Mouse (Mus musculus): ENCODE data around the gene Adgrl2. TPM values are rescaled to one million over a fixed set of nuclear protein-coding genes. Genes with fewer than 3 reads are reported as not detected.

The Adgrl2 gene
- total RNA-seq, 4 experiments from 2014 or later = 98.0 to 109 (median 107) TPM

- DNase-seq (ENCODE audit: low spot score in 2 of 2) = peak; percentile 50 to 70
These were observed 67.7 kb downstream of the Adgrl2 start for GRCm38 (mm10) chr3:148922618-148923095.

- DNase-seq (ENCODE audit: low spot score in 2 of 2) = no peak
These were observed 68.3 kb downstream of the Adgrl2 start for GRCm38 (mm10) chr3:148921966-148922587.

DNA sequence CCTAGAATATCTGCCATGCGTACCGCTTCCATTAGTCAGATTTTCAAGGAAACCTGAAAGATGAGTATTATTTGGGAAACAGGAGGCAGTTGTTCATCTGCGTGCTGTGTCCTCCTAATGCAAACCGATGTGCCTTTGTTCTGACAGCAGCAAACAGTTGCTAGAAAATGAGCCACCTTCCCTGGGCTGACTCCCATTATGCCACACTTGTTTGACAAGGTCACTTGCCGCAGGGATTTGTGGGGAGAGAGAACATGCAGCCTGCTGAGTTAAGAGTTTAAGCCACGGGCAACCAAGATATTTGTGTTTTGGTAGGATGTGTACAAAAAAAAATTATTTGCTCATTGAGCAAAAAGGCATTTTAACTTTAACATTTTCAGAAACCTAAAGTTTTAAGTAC is 69.5 kb downstream of the Adgrl2 start:
- no peak for DNase-seq (ENCODE audit: low spot score in 2 of 2)

GRCm38 (mm10) chr3:148918425-148918824 is 71.9 kb downstream of the Adgrl2 start:
- no peak for DNase-seq (ENCODE audit: low spot score in 2 of 2)

GRCm38 (mm10) chr3:148917837-148918236 is 72.5 kb downstream of the Adgrl2 start:
- no peak for DNase-seq (ENCODE audit: low spot score in 2 of 2)

DNA sequence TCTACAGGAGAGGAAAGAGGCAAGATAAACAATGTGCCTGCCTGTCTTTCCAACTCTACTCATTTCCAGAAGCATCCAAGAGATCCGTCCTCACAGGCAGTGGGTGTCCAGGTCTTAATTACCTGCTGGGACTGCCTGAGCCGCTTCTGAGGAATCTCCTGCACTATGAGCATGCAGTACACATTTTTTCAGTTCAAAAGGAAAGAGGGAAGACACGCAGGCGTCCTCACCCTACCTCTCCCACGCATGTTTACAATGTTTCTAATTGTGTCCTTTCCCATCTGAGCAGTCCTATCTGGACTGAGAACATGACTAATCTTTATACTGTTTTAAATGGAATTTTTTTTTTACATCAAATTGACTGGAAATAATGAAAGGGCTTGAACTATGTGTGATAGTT is 74.1 kb downstream of the Adgrl2 start:
- peak in 1 of 2 experiments; percentile 29 for DNase-seq (ENCODE audit: low spot score in 2 of 2)

DNA sequence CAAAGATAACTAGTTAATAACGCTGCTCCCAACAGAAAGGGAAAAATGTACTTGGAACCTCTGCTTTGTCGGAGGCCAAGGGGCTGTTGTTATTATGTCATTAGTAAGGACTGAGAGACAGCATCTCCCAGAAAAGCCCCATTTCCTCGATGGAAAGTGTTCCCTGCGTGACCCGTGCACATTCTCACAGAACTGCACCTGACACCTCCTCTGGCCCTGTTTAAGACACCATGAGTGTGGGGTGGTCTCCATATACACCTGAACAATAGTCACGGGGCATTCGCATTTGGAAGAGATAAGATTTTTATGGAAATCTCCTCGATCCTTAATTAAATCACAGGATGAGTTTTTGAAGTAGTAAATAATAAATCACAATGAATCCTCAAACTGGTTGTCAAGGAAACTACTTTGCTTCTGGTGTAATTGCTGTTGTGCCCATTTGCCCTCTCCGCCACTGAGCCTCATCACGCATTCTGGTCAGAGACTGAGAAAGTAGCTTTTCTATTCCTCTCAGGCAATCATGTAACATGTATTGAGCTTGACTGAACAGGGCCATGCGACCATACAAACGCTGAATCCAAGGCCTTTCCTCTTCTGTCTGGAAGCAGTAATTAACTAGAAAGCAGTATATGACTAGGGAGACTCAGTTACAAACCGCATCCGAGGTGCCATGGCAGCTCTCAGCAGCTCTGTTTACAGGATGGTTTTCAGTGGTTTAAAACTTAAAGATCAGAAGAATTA is 77.2 kb downstream of the Adgrl2 start:
- no peak for DNase-seq (ENCODE audit: low spot score in 2 of 2)

DNA sequence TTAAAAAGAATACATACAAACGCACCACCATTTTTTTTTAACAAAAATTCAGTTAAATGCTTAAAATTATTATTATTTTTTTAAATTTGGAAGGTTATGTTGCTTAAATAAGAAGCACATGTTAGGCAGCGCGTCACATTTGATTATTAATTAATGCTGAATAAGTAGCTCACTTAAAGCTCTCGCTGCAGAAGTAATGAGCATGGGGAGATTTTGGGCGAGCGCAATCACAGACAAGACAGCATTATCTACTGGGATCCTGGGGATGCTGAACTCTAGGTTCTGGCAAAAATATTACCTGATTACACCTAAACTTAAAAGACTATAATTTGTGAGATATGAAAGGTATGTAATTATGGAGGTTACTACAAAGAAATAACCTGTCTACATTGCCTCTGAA is 77.8 kb downstream of the Adgrl2 start:
- DNase-seq (ENCODE audit: low spot score in 2 of 2) = no peak

- no peak for DNase-seq (ENCODE audit: low spot score in 2 of 2)
These were observed 82.5 kb downstream of the Adgrl2 start for GRCm38 (mm10) chr3:148907873-148908272.

DNA sequence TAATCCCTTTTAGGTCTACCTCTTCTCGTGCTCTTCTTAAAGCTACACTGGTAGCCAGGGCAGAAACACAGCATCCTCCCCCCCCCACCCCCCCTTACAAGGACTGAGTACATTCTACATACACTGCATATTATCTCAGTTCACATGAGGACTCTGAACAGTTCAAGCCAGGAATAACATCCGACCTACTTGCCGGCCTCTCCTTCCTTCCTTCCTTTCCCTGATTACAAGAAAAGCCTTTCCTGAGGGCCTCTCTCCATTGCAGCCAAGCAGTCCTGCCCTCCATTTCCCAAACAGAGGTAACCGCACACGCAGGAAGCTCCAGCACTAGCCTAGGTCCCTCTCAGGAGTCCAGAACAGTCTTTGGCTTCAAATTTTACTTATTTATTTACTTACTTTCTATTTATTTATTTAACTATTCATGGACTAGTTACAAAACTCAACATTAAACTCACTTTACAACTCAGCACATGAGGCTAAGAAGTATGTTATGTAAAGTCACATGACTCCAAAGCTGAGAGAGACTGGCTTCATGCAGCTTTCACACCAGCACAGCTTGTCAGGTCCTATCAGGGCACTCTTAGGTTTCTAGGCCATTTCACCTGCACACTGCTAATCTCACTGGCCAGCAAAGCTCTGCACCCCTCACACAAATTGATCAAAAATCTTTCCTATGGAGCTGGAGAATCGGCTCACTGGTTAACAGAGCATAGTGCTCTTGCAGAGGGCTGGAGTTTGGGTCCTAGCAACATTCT is 83.2 kb downstream of the Adgrl2 start:
- DNase-seq (ENCODE audit: low spot score in 2 of 2) = no peak

DNA sequence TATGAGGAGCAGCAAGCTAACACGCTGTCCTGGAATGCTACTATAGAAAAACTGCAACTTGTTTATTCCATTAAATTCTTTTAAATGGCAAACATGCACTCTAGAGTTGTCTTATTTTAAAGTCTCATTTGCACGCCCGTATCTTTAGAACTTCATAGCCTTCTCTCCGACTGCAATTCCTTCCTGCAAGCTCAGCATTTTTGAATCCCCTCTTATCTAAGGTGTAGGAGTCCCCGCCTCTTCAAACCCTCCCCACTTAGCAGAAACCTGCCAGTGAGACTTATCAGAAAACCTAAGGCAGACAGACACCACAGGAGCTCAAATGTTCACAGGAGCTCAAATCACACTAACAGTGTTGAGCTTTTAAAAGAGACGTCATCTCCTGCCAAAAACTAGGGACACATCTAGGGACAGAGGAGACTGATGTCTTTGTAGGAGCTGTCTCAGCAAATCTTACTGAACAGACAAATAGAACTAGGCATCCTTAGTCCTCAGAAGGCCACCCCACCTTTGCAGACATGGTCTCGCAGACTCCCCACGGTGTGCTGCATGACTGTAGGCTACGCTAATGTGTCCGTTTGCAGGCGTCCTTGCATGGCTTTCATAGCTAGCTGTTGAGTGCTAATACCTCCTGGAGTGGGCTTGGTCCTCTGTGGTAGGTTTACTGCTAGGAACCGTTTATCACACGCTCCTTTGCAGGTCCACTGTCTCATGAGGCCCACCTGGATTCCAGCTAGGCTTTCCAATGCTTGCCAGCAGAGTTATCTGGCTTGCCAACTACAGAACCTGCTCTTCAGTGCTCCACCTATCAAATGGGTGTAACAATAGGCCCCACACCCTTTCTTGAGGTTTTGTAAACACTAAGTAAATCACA is 84.2 kb downstream of the Adgrl2 start:
- DNase-seq (ENCODE audit: low spot score in 2 of 2) = no peak

DNA sequence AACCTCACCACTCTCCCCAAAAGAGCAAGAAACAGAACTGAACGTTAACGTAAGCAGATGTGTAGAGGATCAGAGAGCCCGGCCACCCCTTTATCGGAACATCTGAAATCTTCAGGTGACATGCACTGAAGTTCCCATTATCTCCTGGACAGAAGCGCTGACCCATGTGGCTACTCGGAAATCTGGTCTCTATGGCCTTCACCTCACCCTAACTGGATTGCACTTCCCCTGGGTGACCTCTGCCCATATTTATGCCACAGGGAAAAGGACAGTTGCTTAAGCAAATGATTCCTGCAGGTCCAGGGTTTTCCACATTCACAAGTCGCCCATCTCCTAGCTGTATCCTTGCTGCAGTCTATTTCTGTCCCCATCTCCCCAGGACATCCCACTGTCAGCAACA is 84.9 kb downstream of the Adgrl2 start:
- no peak for DNase-seq (ENCODE audit: low spot score in 2 of 2)

DNA sequence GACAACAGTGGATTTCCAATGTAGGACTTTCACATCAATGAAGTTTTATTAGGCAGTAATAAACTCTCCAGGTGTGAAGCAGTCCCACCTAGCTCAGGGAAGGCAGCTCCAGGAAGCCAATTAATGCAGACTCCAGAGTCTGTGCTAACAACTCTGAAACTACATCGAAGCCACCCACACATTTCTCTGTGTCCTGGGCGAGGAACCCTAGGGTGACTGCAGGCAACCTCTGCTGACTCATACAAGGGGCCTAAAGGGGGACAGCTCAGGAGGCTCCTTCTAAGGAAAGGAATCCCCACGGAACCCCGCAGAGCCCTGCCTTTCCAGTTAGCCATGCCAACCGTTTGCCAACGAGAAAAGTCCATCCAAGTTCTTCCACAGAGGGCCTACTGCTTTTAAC is 90.5 kb downstream of the Adgrl2 start:
- DNase-seq (ENCODE audit: low spot score in 2 of 2) = no peak

DNA sequence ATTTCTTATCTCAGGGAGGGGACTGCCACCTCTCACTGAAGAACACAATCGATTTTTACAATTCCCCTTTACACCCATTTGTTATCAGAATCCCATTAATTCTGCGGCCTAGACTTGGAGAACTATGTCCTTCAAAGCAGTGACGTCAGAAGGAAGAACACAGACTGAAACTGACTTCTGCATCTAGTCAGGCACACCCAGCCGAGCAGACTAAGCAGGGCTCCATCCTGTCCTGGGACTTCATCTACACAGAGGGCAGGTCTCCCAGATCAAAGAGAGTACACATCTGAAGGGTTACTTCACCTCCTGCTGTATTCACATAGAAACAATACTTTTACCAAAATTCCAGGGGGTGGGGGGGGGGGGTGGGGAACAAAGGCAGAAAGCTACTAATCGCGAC is 90.9 kb downstream of the Adgrl2 start:
- DNase-seq (ENCODE audit: low spot score in 2 of 2) = no peak

- DNase-seq (ENCODE audit: low spot score in 2 of 2) = no peak
These were observed 91.7 kb downstream of the Adgrl2 start for GRCm38 (mm10) chr3:148898535-148899250.

DNA sequence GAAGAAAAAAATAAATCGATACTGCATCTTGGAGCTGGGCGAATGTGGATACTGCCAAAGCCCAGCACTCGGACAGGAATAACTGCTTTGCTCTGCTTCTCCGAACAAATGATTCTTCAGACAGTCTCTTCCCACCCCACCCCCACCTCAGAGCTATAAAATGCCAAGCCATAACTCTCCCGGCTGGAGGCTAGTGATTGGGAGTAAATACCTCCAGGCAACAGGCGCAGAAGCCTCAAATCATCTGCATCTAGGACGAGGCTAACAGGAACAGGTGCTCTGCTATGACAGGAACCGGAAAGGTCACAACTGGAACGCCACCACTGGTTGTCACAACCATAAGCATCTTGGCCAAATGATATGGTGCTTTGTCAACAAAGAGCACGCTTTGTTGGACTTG is 94.1 kb downstream of the Adgrl2 start:
- DNase-seq (ENCODE audit: low spot score in 2 of 2) = no peak

- DNase-seq (ENCODE audit: low spot score in 2 of 2) = no peak
These were observed 94.8 kb downstream of the Adgrl2 start for GRCm38 (mm10) chr3:148895396-148896109.

DNA sequence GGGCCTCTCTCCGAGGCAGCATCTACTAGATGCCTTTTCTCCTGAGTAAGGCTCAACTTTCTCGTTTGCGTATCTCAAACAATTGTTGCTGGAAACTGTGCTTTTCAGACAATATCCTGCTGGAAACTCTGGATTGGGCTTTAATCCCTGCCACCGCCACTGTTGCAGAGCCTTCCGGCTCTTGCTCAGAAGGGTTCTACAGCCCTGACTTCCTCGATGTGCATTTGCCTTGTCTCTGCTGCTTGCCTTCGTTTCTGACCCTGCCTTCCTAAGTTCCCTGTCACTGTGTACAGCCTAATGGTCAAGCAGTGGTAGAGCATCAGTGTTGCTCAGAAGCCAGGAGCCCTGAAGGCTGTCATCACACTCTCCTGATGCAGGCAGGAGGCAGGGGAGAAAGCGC is 95.5 kb downstream of the Adgrl2 start:
- no peak for DNase-seq (ENCODE audit: low spot score in 2 of 2)

GRCm38 (mm10) chr3:148887902-148888301 is 102.5 kb downstream of the Adgrl2 start:
- DNase-seq (ENCODE audit: low spot score in 2 of 2) = no peak

DNA sequence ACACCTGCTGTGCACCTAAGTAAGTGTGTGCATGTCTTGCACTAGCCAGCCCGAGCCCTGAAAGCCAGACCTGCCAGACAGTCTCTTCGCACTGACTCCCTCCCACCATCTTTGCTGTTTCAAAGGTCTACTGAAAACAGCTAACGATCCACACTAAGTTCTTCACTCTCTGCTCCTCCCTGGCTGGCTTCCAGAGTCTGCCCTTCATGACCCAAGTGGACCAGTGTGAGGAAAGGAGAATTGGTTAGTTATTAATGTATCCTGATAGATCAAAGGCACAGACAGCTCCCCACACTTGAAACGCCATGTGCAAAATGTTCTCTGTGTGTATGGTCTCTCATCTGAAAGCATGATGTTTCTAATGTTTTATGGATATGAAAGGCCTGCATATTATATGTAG is 103.4 kb downstream of the Adgrl2 start:
- no peak for DNase-seq (ENCODE audit: low spot score in 2 of 2)
